Mouse (Mus musculus) liver, postnatal 0 days (tissue): ENCODE measurements at regions not wholly inside any gene's neighbourhood (a gene's known extent, or its start where the extent isn't known, plus 50 kb on each side); places are given as distances from the start of the nearest gene placed in this dataset.

Experiments
- CTCF ChIP-seq: sonication (generic); IDR thresholded peaks from 2 replicates; pipeline ENCODE4 v1.5.1; 2016; ENCODE audit warnings: antibody characterized with exemption, low read depth
- EP300 ChIP-seq: IDR thresholded peaks from 2 replicates; pipeline ENCODE4 v1.6.1; 2016; ENCODE audit warnings: antibody characterized with exemption, low read depth, mild to moderate bottlenecking

DNA sequence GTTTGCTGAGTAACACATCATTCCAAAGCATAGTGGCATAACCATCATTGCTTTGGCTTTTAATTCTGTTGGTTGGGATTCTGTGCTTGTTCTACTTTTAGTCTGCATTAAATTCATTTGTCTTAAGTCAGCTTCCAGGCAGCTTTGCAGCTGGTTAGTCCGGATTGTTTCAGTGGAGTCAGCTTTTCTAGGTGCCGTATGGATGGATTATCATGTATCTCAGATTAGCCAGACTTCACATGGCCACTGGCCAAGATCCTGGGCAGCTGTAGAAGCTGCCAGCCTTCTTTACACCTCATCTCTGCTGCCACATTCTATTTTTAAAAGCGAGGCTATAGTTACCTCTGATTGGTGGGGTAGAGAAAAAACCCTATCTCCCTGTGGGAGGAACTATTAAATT is 74.1 kb upstream of the Api5 start:
- TF ChIP-seq CTCF: no peak
- TF ChIP-seq EP300: no peak
